Mouse (Mus musculus) ES-Bruce4 (cell line): Measurements from ENCODE around the gene Gse1. TPM values are rescaled to one million over a fixed set of nuclear protein-coding genes. Genes with fewer than 3 reads are reported as not detected.

ENCODE experiments used
- H3K27ac ChIP-seq: 2 replicates; pipeline ENCODE4 v1.5.1; 2012; ENCODE audit warnings: low read length, inconsistent platforms; ENCODE audit not compliant: insufficient read depth
- H3K27me3 ChIP-seq: 2 replicates; pipeline ENCODE4 v1.6.1; 2012; ENCODE audit warnings: mild to moderate bottlenecking, low read length, inconsistent platforms; ENCODE audit not compliant: control insufficient read depth, poor library complexity, insufficient read depth, severe bottlenecking
- H3K36me3 ChIP-seq: 2 replicates; pipeline ENCODE4 v1.6.1; 2012; ENCODE audit warnings: inconsistent platforms, mild to moderate bottlenecking, low read length, moderate library complexity; ENCODE audit not compliant: control insufficient read depth, poor library complexity, insufficient read depth, severe bottlenecking
- H3K4me1 ChIP-seq: one replicate; pipeline ENCODE4 v1.8.1; 2011; ENCODE audit warnings: low read length; ENCODE audit not compliant: control insufficient read depth, insufficient read depth
- H3K4me3 ChIP-seq: 2 replicates; pipeline ENCODE4 v1.5.1; 2011; ENCODE audit warnings: low read depth, mild to moderate bottlenecking, low read length
- H3K9ac ChIP-seq: 2 replicates; pipeline ENCODE4 v1.6.1; 2012; ENCODE audit warnings: low read depth, mild to moderate bottlenecking, inconsistent platforms; ENCODE audit not compliant: poor library complexity, severe bottlenecking
- H3K9me3 ChIP-seq: replicated peaks from 2 replicates; pipeline ENCODE4 v1.6.1; 2012; ENCODE audit warnings: mild to moderate bottlenecking, low read length, inconsistent platforms; ENCODE audit not compliant: control insufficient read depth, poor library complexity, insufficient read depth, severe bottlenecking
- CTCF ChIP-seq: IDR thresholded peaks from one replicate; pipeline ENCODE4 v1.8.1; 2011; ENCODE audit warnings: low read depth, low read length
- EP300 ChIP-seq: IDR thresholded peaks from 2 replicates; pipeline ENCODE4 v1.6.1; 2011; ENCODE audit warnings: low read depth, low read length; ENCODE audit not compliant: insufficient read depth
- POLR2A ChIP-seq: IDR thresholded peaks from one replicate; pipeline ENCODE4 v1.8.1; 2011; ENCODE audit warnings: low read length; ENCODE audit not compliant: insufficient read depth
- polyA plus RNA-seq: library from polyadenylated mRNA; stranded (reverse); fragments of >200 nt; gene quantifications from 2 replicates; pipeline ENCODE4 v1.2.4, GENCODE M21; 2011; ENCODE audit warnings: low read depth; ENCODE audit not compliant: missing spikeins, insufficient read depth, insufficient read length

Gene Gse1
- polyA plus RNA-seq, 1 experiment: 31.8 TPM

DNA sequence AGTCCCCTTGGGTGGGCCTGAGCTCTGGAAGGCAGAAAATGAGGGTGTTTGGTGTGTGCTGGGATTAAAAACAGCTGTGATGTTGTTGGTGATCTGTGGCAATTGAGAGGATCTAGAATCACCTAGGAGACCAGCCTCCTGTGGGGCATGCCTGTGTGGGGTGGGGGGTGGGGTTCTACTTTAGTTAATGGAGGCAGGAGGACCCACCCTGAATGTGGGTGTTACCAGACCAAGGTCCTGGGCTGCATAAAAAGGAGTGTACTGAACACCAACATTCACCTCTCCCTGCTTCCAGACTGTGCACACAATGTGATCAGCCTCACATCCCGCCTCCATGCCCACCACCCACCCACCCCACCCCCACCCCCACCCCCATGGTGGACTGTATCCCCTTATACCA, 200.9 kb downstream of the Gse1 start:
- TF ChIP-seq CTCF (no peak), POLR2A (no peak), EP300 (no peak)
- Histone ChIP-seq H3K4me1 (peaks cover 2% of the 10 kb centered on the region), H3K27me3 (no peaks in the 10 kb centered on the region), H3K27ac (no peak overlapping the region), H3K36me3 (no peaks in the 10 kb centered on the region), H3K9ac (no peak overlapping the region), H3K4me3 (no peak overlapping the region), H3K9me3 (no peaks in the 10 kb centered on the region)

DNA sequence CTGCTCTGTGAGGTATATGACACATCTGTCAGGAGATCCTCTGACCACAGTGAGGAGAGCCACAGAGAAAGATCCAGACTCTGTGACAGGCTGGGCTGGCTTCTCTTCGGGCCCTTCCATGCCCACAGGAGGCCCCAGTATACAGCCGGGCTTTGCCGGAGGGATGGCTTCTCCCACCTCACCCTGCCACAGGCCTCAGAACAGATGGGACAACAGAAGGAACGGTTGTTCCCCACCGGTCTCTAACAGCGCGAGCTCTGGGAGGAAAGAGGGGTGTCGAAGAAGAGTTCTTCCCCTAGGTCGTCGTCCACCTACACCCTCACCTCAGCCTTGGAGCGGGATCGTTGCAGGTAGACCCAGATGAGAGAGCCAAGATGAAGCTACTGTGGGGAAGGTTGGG, 202.8 kb downstream of the Gse1 start:
- Histone ChIP-seq H3K9me3 (no peaks in the 10 kb centered on the region), H3K27me3 (no peaks in the 10 kb centered on the region), H3K36me3 (no peaks in the 10 kb centered on the region), H3K4me1 (peaks cover 2% of the 10 kb centered on the region), H3K4me3 (no peak overlapping the region), H3K9ac (no peak overlapping the region), H3K27ac (no peak overlapping the region)
- TF ChIP-seq POLR2A: no peak
- no peak for TF ChIP-seq EP300
- TF ChIP-seq CTCF: no peak

DNA sequence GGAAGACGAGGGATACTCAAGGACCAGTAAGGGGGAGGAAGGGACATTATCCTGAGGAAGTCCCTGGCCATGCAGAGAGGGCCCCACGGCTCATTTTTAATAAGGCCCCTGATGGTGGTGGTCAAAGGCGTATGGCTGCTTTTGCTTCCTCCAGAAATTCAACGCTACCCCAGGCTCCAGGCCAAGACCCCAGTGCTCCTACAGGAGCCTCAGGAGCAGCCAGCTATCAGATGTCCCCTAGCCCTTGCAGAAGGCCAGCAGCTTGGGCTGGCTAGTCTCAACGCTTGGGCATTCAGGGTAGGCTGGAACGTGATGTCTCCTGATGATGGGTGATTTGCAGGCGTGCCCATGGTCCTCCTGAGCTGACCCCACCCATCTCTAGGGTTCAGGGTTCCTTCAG, 204.2 kb downstream of the Gse1 start:
- H3K4me1 ChIP-seq: peaks cover 2% of the 10 kb centered on the region
- TF ChIP-seq CTCF: no peak
- no peak for TF ChIP-seq POLR2A
- no peaks in the 10 kb centered on the region for H3K36me3 ChIP-seq
- H3K27me3 ChIP-seq: no peaks in the 10 kb centered on the region
- H3K9me3 ChIP-seq: no peaks in the 10 kb centered on the region
- no peak overlapping the region for H3K4me3 ChIP-seq
- H3K9ac ChIP-seq: no peak overlapping the region
- H3K27ac ChIP-seq: no peak overlapping the region

DNA sequence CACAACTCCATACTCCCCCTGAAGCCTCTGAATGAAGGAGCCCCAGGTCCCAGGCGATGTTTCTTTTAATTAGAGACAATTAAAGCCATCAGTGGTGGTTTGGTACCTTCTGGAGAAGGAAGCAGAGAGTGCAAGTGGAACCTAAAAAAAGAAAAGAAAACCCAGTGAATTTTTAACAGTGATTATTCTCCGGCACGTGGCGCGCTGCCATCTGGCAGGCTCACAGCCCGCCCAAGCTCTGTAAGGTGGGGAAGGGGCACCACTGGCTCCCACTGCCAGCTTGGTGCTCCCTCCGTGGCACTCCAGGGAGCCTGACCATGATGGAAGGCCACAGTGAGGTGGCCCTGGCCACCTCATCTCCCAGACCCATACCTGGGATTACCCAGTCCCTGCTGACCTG, 204.9 kb downstream of the Gse1 start:
- Histone ChIP-seq H3K36me3 (no peaks in the 10 kb centered on the region), H3K4me3 (no peak overlapping the region), H3K4me1 (peaks cover 2% of the 10 kb centered on the region), H3K9me3 (no peaks in the 10 kb centered on the region), H3K9ac (no peak overlapping the region), H3K27ac (no peak overlapping the region), H3K27me3 (no peaks in the 10 kb centered on the region)
- no peak for TF ChIP-seq CTCF

DNA sequence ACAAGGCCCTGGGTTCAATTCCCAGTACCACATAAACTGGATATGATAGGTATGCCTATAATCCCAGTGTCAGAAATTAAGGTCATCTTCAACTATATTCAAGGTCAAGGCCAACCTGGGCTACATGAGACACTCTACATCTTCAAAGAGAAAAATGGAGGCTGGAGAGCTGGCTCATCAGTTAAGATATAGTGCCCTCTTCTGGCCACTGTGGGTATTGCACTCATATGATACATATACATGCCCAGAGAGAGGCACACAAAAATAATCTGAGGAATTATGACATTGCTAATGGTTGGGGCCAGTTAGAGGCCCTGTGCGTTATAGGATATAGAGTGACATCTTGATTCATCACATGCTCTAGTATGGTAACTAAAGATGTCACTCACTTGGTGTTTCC, 205.5 kb downstream of the Gse1 start:
- H3K36me3 ChIP-seq: no peaks in the 10 kb centered on the region
- no peak overlapping the region for H3K4me3 ChIP-seq
- H3K9ac ChIP-seq: no peak overlapping the region
- TF ChIP-seq POLR2A: no peak
- no peak for TF ChIP-seq EP300
- no peak for TF ChIP-seq CTCF
- H3K27ac ChIP-seq: no peak overlapping the region
- H3K4me1 ChIP-seq: peaks cover 2% of the 10 kb centered on the region
- no peaks in the 10 kb centered on the region for H3K9me3 ChIP-seq
- H3K27me3 ChIP-seq: no peaks in the 10 kb centered on the region

DNA sequence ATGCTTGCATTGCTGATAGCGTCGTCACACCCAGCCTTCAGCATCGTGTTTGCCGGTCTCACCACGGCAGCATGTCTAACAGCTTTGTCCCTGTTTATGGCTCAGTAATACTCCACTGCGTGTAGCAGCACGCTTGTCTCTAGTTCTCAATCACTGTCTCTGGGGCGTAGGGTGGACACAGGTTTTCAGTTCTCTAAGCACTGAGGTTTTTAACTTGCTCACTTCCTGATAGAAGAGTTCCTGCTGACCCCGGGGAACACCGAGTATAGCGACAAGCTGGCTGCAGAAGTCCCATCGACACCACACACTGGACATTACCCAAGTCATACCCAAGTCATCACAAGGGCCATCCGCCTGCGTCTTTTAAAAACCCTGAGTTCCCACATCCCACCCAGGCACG, 207.5 kb downstream of the Gse1 start:
- no peak for TF ChIP-seq CTCF
- TF ChIP-seq EP300: no peak
- TF ChIP-seq POLR2A: no peak
- Histone ChIP-seq H3K9me3 (no peaks in the 10 kb centered on the region), H3K36me3 (no peaks in the 10 kb centered on the region), H3K4me3 (no peak overlapping the region), H3K9ac (no peak overlapping the region), H3K27me3 (no peaks in the 10 kb centered on the region), H3K4me1 (peaks cover 2% of the 10 kb centered on the region), H3K27ac (no peak overlapping the region)
